Mouse (Mus musculus) embryonic facial prominence, embryonic 13.5 days (tissue): Measurements from ENCODE around the gene 6330409D20Rik. TPM values are rescaled to one million over a fixed set of nuclear protein-coding genes. Genes with fewer than 3 reads are reported as not detected.
A peak's percentile ranks its signal among the peaks of the same experiment; 100 is the strongest.

ENCODE experiments used
- ATAC-seq: fragments of 200-750 bp; cut with Nextera tagmentation; 2 replicates; pipeline ENCODE4 v1.8.0; 2017; ENCODE audit warnings: low read depth; ENCODE audit not compliant: insufficient number of reproducible peaks, insufficient read depth, low FRiP score, low TSS enrichment
- H3K27ac ChIP-seq: fragments of 300-500 bp; sonication (generic); 2 replicates; pipeline ENCODE4 v1.5.1; 2015; ENCODE audit warnings: moderate library complexity, mild to moderate bottlenecking, inconsistent platforms
- H3K27me3 ChIP-seq: fragments of 300-500 bp; sonication (generic); 2 replicates; pipeline ENCODE4 v1.6.1; 2015; ENCODE audit warnings: mild to moderate bottlenecking, inconsistent platforms
- H3K36me3 ChIP-seq: fragments of 300-500 bp; sonication (generic); 2 replicates; pipeline ENCODE4 v1.6.1; 2015; ENCODE audit warnings: mild to moderate bottlenecking, inconsistent platforms
- H3K4me1 ChIP-seq: fragments of 300-500 bp; sonication (generic); 2 replicates; pipeline ENCODE4 v1.6.1; 2015; ENCODE audit warnings: inconsistent platforms
- H3K4me2 ChIP-seq: fragments of 300-500 bp; sonication (generic); 2 replicates; pipeline ENCODE4 v1.6.1; 2015; ENCODE audit warnings: moderate library complexity, mild to moderate bottlenecking, inconsistent platforms
- H3K4me3 ChIP-seq: fragments of 300-500 bp; sonication (generic); 2 replicates; pipeline ENCODE4 v1.5.1; 2015; ENCODE audit warnings: mild to moderate bottlenecking, inconsistent platforms
- H3K9ac ChIP-seq: fragments of 300-500 bp; sonication (generic); 2 replicates; pipeline ENCODE4 v1.6.1; 2015; ENCODE audit warnings: mild to moderate bottlenecking, inconsistent platforms
- H3K9me3 ChIP-seq: fragments of 300-500 bp; sonication (generic); 2 replicates; pipeline ENCODE4 v1.6.1; 2016; ENCODE audit warnings: inconsistent platforms
- WGBS: fragments of 180-500 bp; shearing (Covaris S2); methylation state at CpG from one replicate; pipeline ENCODE4 v1.1.7; 2015; ENCODE audit warnings: mixed read lengths; 5-methylcytosine and 5-hydroxymethylcytosine counted together
- polyA plus RNA-seq: library from polyadenylated mRNA; unstranded; fragments of >200 nt; fragmentation: Nextera tagmentation; extraction: Ambion mirVana; gene quantifications from 2 replicates; pipeline ENCODE4 v1.2.1, GENCODE M21; 2015

The 6330409D20Rik gene
- polyA plus RNA-seq, 1 experiment from 2014 or later = 0.34 TPM

GRCm38 (mm10) chr2:32771886-32772285 lies 31.1 kb upstream of the 6330409D20Rik start:
- H3K4me3 ChIP-seq = no peak overlapping the region

GRCm38 (mm10) chr2:32769327-32770085 lies 28.7 kb upstream of the 6330409D20Rik start:
- 74% methylated on average over 5 of the region's 5 CpGs for WGBS
- H3K4me1 ChIP-seq = no peaks in the 10 kb centered on the region
- no peaks in the 10 kb centered on the region for H3K9me3 ChIP-seq
- H3K27me3 ChIP-seq = no peaks in the 10 kb centered on the region
- no peak overlapping the region for H3K27ac ChIP-seq
- ATAC-seq = no peak
- H3K4me3 ChIP-seq = no peak overlapping the region
- H3K4me2 ChIP-seq = no peak overlapping the region
- H3K36me3 ChIP-seq = no peaks in the 10 kb centered on the region
- no peak overlapping the region for H3K9ac ChIP-seq

More at GRCm38 (mm10) chr2:32771886-32772285, 31.1 kb upstream of the 6330409D20Rik start:
- Histone ChIP-seq H3K9me3 (no peaks in the 10 kb centered on the region), H3K27me3 (peaks cover 6% of the 10 kb centered on the region; the same call in 1 of the 2 replicates), H3K9ac (no peak overlapping the region), H3K27ac (no peak overlapping the region), H3K36me3 (no peaks in the 10 kb centered on the region), H3K4me2 (no peak overlapping the region), H3K4me1 (peaks cover 13% of the 10 kb centered on the region)
- no peak for ATAC-seq
- 11% methylated on average over 12 of the region's 12 CpGs for WGBS

GRCm38 (mm10) chr2:32768661-32769285 lies 28.0 kb upstream of the 6330409D20Rik start:
- Histone ChIP-seq H3K27me3 (no peaks in the 10 kb centered on the region), H3K9me3 (no peaks in the 10 kb centered on the region), H3K9ac (no peak overlapping the region), H3K27ac (no peak overlapping the region), H3K4me2 (no peak overlapping the region), H3K4me3 (no peak overlapping the region), H3K4me1 (no peaks in the 10 kb centered on the region), H3K36me3 (no peaks in the 10 kb centered on the region)
- 48% methylated on average over 19 of the region's 19 CpGs for WGBS
- no peak for ATAC-seq

- Histone ChIP-seq H3K9ac (0 out of 2 replicates have a peak overlapping the region, but pooled peaks have one; percentile 12), H3K4me3 (no peak overlapping the region), H3K4me1 (no peaks in the 10 kb centered on the region), H3K27me3 (no peaks in the 10 kb centered on the region), H3K9me3 (no peaks in the 10 kb centered on the region), H3K36me3 (peaks cover 7% of the 10 kb centered on the region), H3K4me2 (no peak overlapping the region), H3K27ac (no peak overlapping the region)
- no peak for ATAC-seq
- WGBS = 63% methylated on average over 12 of the region's 12 CpGs
Measured at GRCm38 (mm10) chr2:32767241-32767640, 26.4 kb upstream of the 6330409D20Rik start.

GRCm38 (mm10) chr2:32763353-32763752 lies 22.5 kb upstream of the 6330409D20Rik start:
- H3K4me3 ChIP-seq = no peak overlapping the region
- no peaks in the 10 kb centered on the region for H3K27me3 ChIP-seq
- peaks cover 30% of the 10 kb centered on the region for H3K36me3 ChIP-seq
- H3K4me2 ChIP-seq = no peak overlapping the region
- 83% methylated on average over 3 of the region's 3 CpGs for WGBS
- H3K9me3 ChIP-seq = no peaks in the 10 kb centered on the region
- no peak overlapping the region for H3K27ac ChIP-seq
- no peak for ATAC-seq
- no peak overlapping the region for H3K9ac ChIP-seq
- peaks cover 7% of the 10 kb centered on the region for H3K4me1 ChIP-seq

- Histone ChIP-seq H3K36me3 (peaks cover 30% of the 10 kb centered on the region), H3K4me3 (no peak overlapping the region), H3K9me3 (no peaks in the 10 kb centered on the region), H3K27me3 (no peaks in the 10 kb centered on the region), H3K27ac (no peak overlapping the region), H3K4me2 (no peak overlapping the region), H3K9ac (no peak overlapping the region), H3K4me1 (peaks cover 11% of the 10 kb centered on the region)
- ATAC-seq = no peak
- WGBS = 91% methylated on average over 4 of the region's 4 CpGs
Measured at GRCm38 (mm10) chr2:32761859-32762258, 21.0 kb upstream of the 6330409D20Rik start.

- no peak for ATAC-seq
- Histone ChIP-seq H3K9me3 (no peaks in the 10 kb centered on the region), H3K4me1 (peaks cover 11% of the 10 kb centered on the region), H3K4me2 (no peak overlapping the region), H3K4me3 (no peak overlapping the region), H3K9ac (no peak overlapping the region), H3K36me3 (peaks cover 30% of the 10 kb centered on the region), H3K27me3 (no peaks in the 10 kb centered on the region), H3K27ac (no peak overlapping the region)
- 91% methylated on average over 14 of the region's 14 CpGs for WGBS
Measured at GRCm38 (mm10) chr2:32761361-32761760, 20.5 kb upstream of the 6330409D20Rik start.

GRCm38 (mm10) chr2:32759001-32759400 lies 18.2 kb upstream of the 6330409D20Rik start:
- 95% methylated on average over 2 of the region's 2 CpGs for WGBS
- Histone ChIP-seq H3K36me3 (peaks cover 39% of the 10 kb centered on the region), H3K9ac (peak overlapping the region; percentile 40; the same call in 1 of the 2 replicates)

GRCm38 (mm10) chr2:32758503-32758902 lies 17.7 kb upstream of the 6330409D20Rik start:
- peak overlapping the region; percentile 58; the same call in 1 of the 2 replicates for H3K4me2 ChIP-seq
- H3K9ac ChIP-seq = peak overlapping the region; percentile 40; the same call in 1 of the 2 replicates
- no peaks in the 10 kb centered on the region for H3K27me3 ChIP-seq
- no peak for ATAC-seq
- peaks cover 39% of the 10 kb centered on the region for H3K36me3 ChIP-seq
- H3K9me3 ChIP-seq = no peaks in the 10 kb centered on the region
- no peak overlapping the region for H3K4me3 ChIP-seq
- peaks cover 11% of the 10 kb centered on the region for H3K4me1 ChIP-seq
- 66% methylated on average over 8 of the region's 8 CpGs for WGBS
- H3K27ac ChIP-seq = no peak overlapping the region

More at GRCm38 (mm10) chr2:32759001-32759400, 18.2 kb upstream of the 6330409D20Rik start:
- Histone ChIP-seq H3K27me3 (no peaks in the 10 kb centered on the region), H3K4me1 (peaks cover 11% of the 10 kb centered on the region), H3K4me2 (no peak overlapping the region), H3K4me3 (no peak overlapping the region), H3K9me3 (no peaks in the 10 kb centered on the region), H3K27ac (no peak overlapping the region)
- ATAC-seq = no peak

GRCm38 (mm10) chr2:32757056-32757845 lies 16.4 kb upstream of the 6330409D20Rik start, which contains the start of gene Tor2a:
Tor2a (plus strand) TSS chr2:32757234.
- peak within 1 kb of the TSS; percentile 86 for H3K9ac ChIP-seq
- peak within 1 kb of the TSS; percentile 58 for H3K4me2 ChIP-seq
- H3K36me3 ChIP-seq = peaks cover 40% of the 10 kb centered on the region
- WGBS = under 1% methylated on average over 66 of the region's 66 CpGs
- peak; percentile 89 for ATAC-seq
- peak within 1 kb of the TSS; percentile 89 for H3K27ac ChIP-seq
- no peaks in the 10 kb centered on the region for H3K27me3 ChIP-seq
- peaks cover 11% of the 10 kb centered on the region for H3K4me1 ChIP-seq
- H3K9me3 ChIP-seq = no peaks in the 10 kb centered on the region
- peak within 1 kb of the TSS; percentile 72 for H3K4me3 ChIP-seq

GRCm38 (mm10) chr2:32756674-32757055 lies 15.8 kb upstream of the 6330409D20Rik start:
- Histone ChIP-seq H3K27ac (no peak overlapping the region), H3K36me3 (peaks cover 34% of the 10 kb centered on the region), H3K4me2 (peak overlapping the region; percentile 58), H3K4me1 (peaks cover 14% of the 10 kb centered on the region), H3K4me3 (peak overlapping the region; percentile 72; the same call in 1 of the 2 replicates), H3K9me3 (no peaks in the 10 kb centered on the region), H3K27me3 (no peaks in the 10 kb centered on the region), H3K9ac (no peak overlapping the region)
- 31% methylated on average over 6 of the region's 6 CpGs for WGBS
- ATAC-seq = no peak
